Mouse (Mus musculus) ovary, postnatal 10 days (tissue): ENCODE measurements around the gene Arid5b.
A peak's percentile ranks its signal among the peaks of the same experiment; 100 is the strongest.

Source experiments
- DNase-seq: peaks from one replicate; pipeline ENCODE4 v3.0.0; 2022; ENCODE audit warnings: low spot score

The Arid5b gene

GRCm38 (mm10) chr10:68278632-68279361, at the start of gene Arid5b:
Arid5b (minus strand) TSS chr10:68278740.
- DNase-seq: peak; percentile 27

- DNase-seq: no peak
These were observed 46.8 kb upstream of the Arid5b start for GRCm38 (mm10) chr10:68325378-68325777.

- no peak for DNase-seq
These were observed 45.5 kb upstream of the Arid5b start for GRCm38 (mm10) chr10:68324061-68324460.

- no peak for DNase-seq
These were observed 44.6 kb upstream of the Arid5b start for GRCm38 (mm10) chr10:68323167-68323566.

- no peak for DNase-seq
These were observed 42.4 kb upstream of the Arid5b start for GRCm38 (mm10) chr10:68320986-68321385.

- DNase-seq: no peak
These were observed 42.0 kb upstream of the Arid5b start for GRCm38 (mm10) chr10:68320496-68320895.

- no peak for DNase-seq
These were observed 40.9 kb upstream of the Arid5b start for GRCm38 (mm10) chr10:68319438-68319837.

- no peak for DNase-seq
These were observed 40.0 kb upstream of the Arid5b start for GRCm38 (mm10) chr10:68318438-68318979.

- no peak for DNase-seq
These were observed 34.2 kb upstream of the Arid5b start for GRCm38 (mm10) chr10:68312734-68313133.

- DNase-seq: no peak
These were observed 22.5 kb upstream of the Arid5b start for GRCm38 (mm10) chr10:68301013-68301412.

GRCm38 (mm10) chr10:68289465-68289864, 10.9 kb upstream of the Arid5b start:
- no peak for DNase-seq

- DNase-seq: peak; percentile 67
These were observed 4.2 kb upstream of the Arid5b start for GRCm38 (mm10) chr10:68282466-68283391.

- DNase-seq: no peak
These were observed 3.2 kb upstream of the Arid5b start for GRCm38 (mm10) chr10:68281775-68282106.

- DNase-seq: no peak
These were observed 2.7 kb upstream of the Arid5b start for GRCm38 (mm10) chr10:68281076-68281774.

GRCm38 (mm10) chr10:68279516-68280501, 1.3 kb upstream of the Arid5b start:
- DNase-seq: peak; percentile 49

GRCm38 (mm10) chr10:68277671-68278151, 829 bp downstream of the Arid5b start:
- peak; percentile 29 for DNase-seq

- DNase-seq: peak; percentile 51
These were observed 1.5 kb downstream of the Arid5b start for GRCm38 (mm10) chr10:68276976-68277441.

GRCm38 (mm10) chr10:68276350-68276975, 2.1 kb downstream of the Arid5b start:
- peak; percentile 56 for DNase-seq

- DNase-seq: no peak
These were observed 3.4 kb downstream of the Arid5b start for GRCm38 (mm10) chr10:68274900-68275760.
